Mouse (Mus musculus) thymus, postnatal 25 days (tissue): ENCODE measurements around the gene Rrp1b.
"Not testable (repeated sequence)": the region's sequence is repeated elsewhere in the genome, so short reads cannot be mapped to it uniquely, and the experiment has no call there.

Source experiments
- DNase-seq: peaks from one replicate; pipeline ENCODE4 v3.0.0; 2022

The Rrp1b gene

GRCm38 (mm10) chr17:32034322-32034721 is 1.6 kb upstream of the Rrp1b start:
- no peak for DNase-seq

- DNase-seq = peak; percentile 11
Observed at GRCm38 (mm10) chr17:32036509-32037438, 874 bp downstream of the Rrp1b start.

- DNase-seq = no peak
Observed at GRCm38 (mm10) chr17:32040263-32040662, 4.4 kb downstream of the Rrp1b start.

GRCm38 (mm10) chr17:32046541-32046940 is 10.6 kb downstream of the Rrp1b start:
- no peak for DNase-seq

- no peak for DNase-seq
Observed at GRCm38 (mm10) chr17:32048351-32048750, 12.5 kb downstream of the Rrp1b start.

GRCm38 (mm10) chr17:32049914-32050313 is 14.0 kb downstream of the Rrp1b start:
- DNase-seq = no peak

- DNase-seq = no peak
Observed at GRCm38 (mm10) chr17:32050609-32051008, 14.7 kb downstream of the Rrp1b start.

GRCm38 (mm10) chr17:32052237-32053080 is 16.6 kb downstream of the Rrp1b start:
- DNase-seq = no peak

GRCm38 (mm10) chr17:32053677-32054076 is 17.8 kb downstream of the Rrp1b start:
- peak; percentile 18 for DNase-seq

GRCm38 (mm10) chr17:32057843-32058242 is 21.9 kb downstream of the Rrp1b start:
- no peak for DNase-seq

GRCm38 (mm10) chr17:32059084-32059483 is 23.2 kb downstream of the Rrp1b start:
- DNase-seq = no peak

GRCm38 (mm10) chr17:32061219-32061618 is 25.3 kb downstream of the Rrp1b start:
- DNase-seq = no peak

GRCm38 (mm10) chr17:32063654-32064053 is 27.8 kb downstream of the Rrp1b start:
- DNase-seq = no peak

- not testable (repeated sequence) for DNase-seq
Observed at GRCm38 (mm10) chr17:32064762-32065161, 28.9 kb downstream of the Rrp1b start.

GRCm38 (mm10) chr17:32067541-32067940 is 31.6 kb downstream of the Rrp1b start:
- no peak for DNase-seq

GRCm38 (mm10) chr17:32068381-32068780 is 32.5 kb downstream of the Rrp1b start:
- DNase-seq = no peak

GRCm38 (mm10) chr17:32068810-32069209 is 32.9 kb downstream of the Rrp1b start:
- no peak for DNase-seq

- DNase-seq = peak; percentile 85
Observed at GRCm38 (mm10) chr17:32073359-32073758, 37.5 kb downstream of the Rrp1b start.

GRCm38 (mm10) chr17:32074658-32075057 is 38.8 kb downstream of the Rrp1b start:
- DNase-seq = no peak

GRCm38 (mm10) chr17:32075164-32075563 is 39.3 kb downstream of the Rrp1b start:
- DNase-seq = peak; percentile 55

- no peak for DNase-seq
Observed at GRCm38 (mm10) chr17:32083351-32083750, 47.5 kb downstream of the Rrp1b start.

GRCm38 (mm10) chr17:32087069-32087468 is 51.2 kb downstream of the Rrp1b start:
- no peak for DNase-seq

- no peak for DNase-seq
Observed at GRCm38 (mm10) chr17:32091032-32091363, 55.1 kb downstream of the Rrp1b start.
